ENCODE assay signal across 35 mouse cellular contexts in the genomic region with DNA sequence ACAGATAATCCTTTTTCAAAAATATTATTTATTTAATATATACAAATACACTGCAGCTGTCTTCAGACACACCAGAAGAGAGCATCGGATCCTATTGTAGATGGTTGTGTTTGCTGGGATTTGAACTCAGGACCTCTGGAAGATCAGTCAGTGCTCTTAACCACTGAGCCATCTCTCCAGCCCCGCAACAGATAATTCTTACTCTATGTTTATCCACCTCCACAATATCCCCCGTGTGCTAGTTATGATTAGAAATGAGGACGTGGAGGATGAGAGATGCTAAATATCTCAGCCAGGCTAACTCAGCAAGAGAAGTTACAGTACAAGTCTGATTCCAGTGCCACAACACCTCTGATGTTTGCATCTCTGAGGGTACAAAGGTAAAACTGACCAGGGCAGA. TPM values are rescaled to one million over a fixed set of nuclear protein-coding genes. Genes with fewer than 3 reads are reported as not detected.
"Had no signal": no experiment of that assay in that cellular context is flagged by ENCODE, and none has a peak within 500 bp of the region (broad histone marks: within the 10 kb centered on the region; RNA-seq: fewer than 3 reads in every experiment).

No protein-coding gene starts in this region.

- H3K4me2 ChIP-seq: embryonic facial prominence, embryonic 12.5 days; embryonic facial prominence, embryonic 13.5 days; embryonic facial prominence, embryonic 15.5 days; forebrain, embryonic 12.5 days; forebrain, embryonic 13.5 days; forebrain, embryonic 15.5 days had no signal

- ATAC-seq: forebrain, embryonic 13.5 days; forebrain, embryonic 14.5 days; forebrain, embryonic 15.5 days; forebrain, embryonic 16.5 days; forebrain, postnatal 0 days had no signal

- H3K27me3 ChIP-seq: embryonic facial prominence, embryonic 12.5 days; embryonic facial prominence, embryonic 13.5 days; embryonic facial prominence, embryonic 15.5 days; forebrain, embryonic 12.5 days; forebrain, embryonic 13.5 days; forebrain, embryonic 15.5 days had no signal

- DNase-seq: cerebellum, adult 9-11 months; cerebellum, postnatal 10 days; cerebellum, postnatal 25 days; cerebellum, postnatal 36 days; embryo, embryonic 11 days; forebrain, postnatal 0 days; gastrocnemius, adult 2 months; gastrocnemius, postnatal 10 days; gastrocnemius, postnatal 14 days; gastrocnemius, postnatal 25 days; gastrocnemius, postnatal 36 days; heart, adult 18-20 months; heart, adult 2 months had no signal

- H3K9ac ChIP-seq: embryonic facial prominence, embryonic 12.5 days; embryonic facial prominence, embryonic 13.5 days; embryonic facial prominence, embryonic 15.5 days; forebrain, embryonic 12.5 days; forebrain, embryonic 13.5 days; forebrain, embryonic 15.5 days; forebrain, postnatal 0 days had no signal

- H3K4me3 ChIP-seq: embryonic facial prominence, embryonic 10.5 days; embryonic facial prominence, embryonic 12.5 days; embryonic facial prominence, embryonic 13.5 days; embryonic facial prominence, embryonic 15.5 days; erythroblast, embryonic 14.5 days; forebrain, embryonic 10.5 days; forebrain, embryonic 12.5 days; forebrain, embryonic 13.5 days; forebrain, embryonic 15.5 days; gastrocnemius, adult 2 months; heart, adult 2 months had no signal

- H3K27ac ChIP-seq: embryonic facial prominence, embryonic 10.5 days; embryonic facial prominence, embryonic 12.5 days; embryonic facial prominence, embryonic 13.5 days; embryonic facial prominence, embryonic 15.5 days; forebrain, embryonic 10.5 days; forebrain, embryonic 12.5 days; forebrain, embryonic 13.5 days; forebrain, embryonic 15.5 days; gastrocnemius, adult 2 months; heart, adult 2 months had no signal

- H3K9me3 ChIP-seq: embryonic facial prominence, embryonic 10.5 days; embryonic facial prominence, embryonic 12.5 days; embryonic facial prominence, embryonic 13.5 days; embryonic facial prominence, embryonic 15.5 days; forebrain, embryonic 10.5 days; forebrain, embryonic 12.5 days; forebrain, embryonic 13.5 days; forebrain, embryonic 15.5 days had no signal

RNA-seq across cellular contexts. Expression of gene Tmem253, which starts 21.0 kb away (rescaled TPM):
- total RNA-seq: common myeloid progenitor, adult 5-6 weeks; granulocyte monocyte progenitor cell, adult 5-6 weeks had no signal
- polyA plus RNA-seq: erythroblast, embryonic 14.5 days had no signal

RNA-seq across cellular contexts. Expression of gene Olfr221, which starts 47.8 kb away (rescaled TPM):
- total RNA-seq: common myeloid progenitor, adult 5-6 weeks; forebrain, postnatal 0 days; gastrocnemius, adult 18-20 months; gastrocnemius, adult 2 months; gastrocnemius, adult 8-10 months; gastrocnemius, postnatal 10 days; gastrocnemius, postnatal 14 days; gastrocnemius, postnatal 25 days; gastrocnemius, postnatal 36 days; gastrocnemius, postnatal 4 days; granulocyte monocyte progenitor cell, adult 5-6 weeks; heart, adult 18-20 months; heart, adult 2 months; heart, adult 8-10 months had no signal
- polyA plus RNA-seq: cortical plate, adult 2 months; embryonic facial prominence, embryonic 10.5 days; embryonic facial prominence, embryonic 11.5 days; embryonic facial prominence, embryonic 12.5 days; embryonic facial prominence, embryonic 13.5 days; embryonic facial prominence, embryonic 14.5 days; erythroblast, embryonic 14.5 days; forebrain, embryonic 10.5 days; forebrain, embryonic 11.5 days; forebrain, embryonic 12.5 days; forebrain, embryonic 13.5 days; forebrain, embryonic 14.5 days; forebrain, embryonic 15.5 days; forebrain, embryonic 16.5 days; forebrain, postnatal 0 days; gonadal fat pad, adult 2 months; heart, adult 2 months had no signal
